Mouse (Mus musculus) E14TG2a.4 (cell line): ENCODE results near the gene Prps1l1.

Experiments used
- CTCF ChIP-seq: conservative IDR thresholded peaks from 2 replicates; pipeline ENCODE4 v1.5.1; 2014; ENCODE audit warnings: low read length
- NANOG ChIP-seq: IDR thresholded peaks from 2 replicates; pipeline ENCODE4 v1.6.1; 2014; ENCODE audit warnings: borderline replicate concordance, low read length, mixed read lengths
- POU5F1 ChIP-seq: IDR thresholded peaks from 2 replicates; pipeline ENCODE4 v1.6.1; 2014; ENCODE audit warnings: low read length, borderline replicate concordance

DNA sequence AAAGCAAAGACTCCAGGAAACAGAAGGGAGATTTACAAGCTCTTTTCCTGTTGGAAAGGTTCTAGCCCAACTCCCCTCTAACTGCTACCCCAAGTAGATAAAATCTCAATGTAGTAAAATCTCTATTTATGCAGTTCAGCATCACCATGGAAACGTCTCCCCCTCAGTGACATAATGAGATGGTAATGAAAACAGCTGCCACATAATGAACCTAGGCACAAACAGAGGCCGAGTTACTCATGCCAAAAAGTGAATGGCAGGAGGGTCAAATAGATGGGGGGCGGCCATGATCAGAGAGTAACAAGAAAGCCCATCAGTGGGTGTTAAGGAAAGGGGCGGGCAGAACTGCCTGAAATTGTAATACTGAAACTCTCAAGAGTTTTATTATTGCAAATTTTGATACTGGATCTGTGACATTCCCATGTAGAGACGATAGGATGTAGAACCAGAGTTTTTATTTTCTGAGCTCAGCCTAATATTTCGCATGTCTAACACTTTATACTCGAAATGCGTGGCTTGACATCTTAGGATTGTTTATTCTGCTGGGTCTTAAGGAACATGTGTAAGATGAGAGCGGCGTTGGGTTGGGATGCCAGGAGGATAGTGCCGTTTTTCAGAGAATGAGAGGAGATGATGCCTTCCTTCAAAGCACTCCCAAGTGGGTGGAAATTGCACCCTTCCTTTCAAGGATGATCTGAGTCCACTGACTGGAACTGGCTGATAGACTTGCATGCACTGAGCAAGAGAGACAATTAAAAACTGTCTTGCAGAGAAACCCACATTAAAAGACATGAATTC is 24.0 kb downstream of the Prps1l1 start:
- no peak for TF ChIP-seq CTCF
- TF ChIP-seq NANOG = no peak
- TF ChIP-seq POU5F1 = no peak
